Mouse (Mus musculus) midbrain, embryonic 13.5 days (tissue): ENCODE results near the gene Gm9945. TPM values are rescaled to one million over a fixed set of nuclear protein-coding genes. Genes with fewer than 3 reads are reported as not detected.

ENCODE experiments used
- ATAC-seq: fragments of 200-750 bp; cut with Nextera tagmentation; 2 replicates; pipeline ENCODE4 v1.8.0; 2017; ENCODE audit warnings: mild to moderate bottlenecking, moderate TSS enrichment, moderate library complexity
- H3K27ac ChIP-seq: fragments of 300-500 bp; sonication (generic); 2 replicates; pipeline ENCODE4 v1.5.1; 2015; ENCODE audit warnings: inconsistent platforms, mild to moderate bottlenecking, moderate library complexity
- H3K27me3 ChIP-seq: fragments of 300-500 bp; sonication (generic); 2 replicates; pipeline ENCODE4 v1.6.1; 2015; ENCODE audit warnings: mild to moderate bottlenecking, inconsistent platforms
- H3K36me3 ChIP-seq: fragments of 300-500 bp; sonication (generic); 2 replicates; pipeline ENCODE4 v1.6.1; 2015; ENCODE audit warnings: mild to moderate bottlenecking, inconsistent platforms
- H3K4me1 ChIP-seq: fragments of 300-500 bp; sonication (generic); replicated peaks from 2 replicates; pipeline ENCODE4 v1.6.1; 2015; ENCODE audit warnings: inconsistent platforms
- H3K4me2 ChIP-seq: fragments of 300-500 bp; sonication (generic); replicated peaks from 2 replicates; pipeline ENCODE4 v1.6.1; 2015; ENCODE audit warnings: moderate library complexity, mild to moderate bottlenecking, inconsistent platforms
- H3K4me3 ChIP-seq: fragments of 300-500 bp; sonication (generic); replicated peaks from 2 replicates; pipeline ENCODE4 v1.5.1; 2015; ENCODE audit warnings: mild to moderate bottlenecking, inconsistent platforms
- H3K9ac ChIP-seq: fragments of 300-500 bp; sonication (generic); replicated peaks from 2 replicates; pipeline ENCODE4 v1.6.1; 2015; ENCODE audit warnings: mild to moderate bottlenecking, inconsistent platforms
- H3K9me3 ChIP-seq: fragments of 300-500 bp; sonication (generic); 2 replicates; pipeline ENCODE4 v1.6.1; 2016; ENCODE audit warnings: mild to moderate bottlenecking, inconsistent platforms
- WGBS: fragments of 180-500 bp; shearing (Covaris S2); methylation state at CpG from one replicate; pipeline ENCODE4 v1.1.7; 2015; 5-methylcytosine and 5-hydroxymethylcytosine counted together
- polyA plus RNA-seq: library from polyadenylated mRNA; unstranded; fragments of >200 nt; fragmentation: Nextera tagmentation; extraction: Ambion mirVana; gene quantifications from 2 replicates; pipeline ENCODE4 v1.2.1, GENCODE M21; 2015

Gene Gm9945
- polyA plus RNA-seq, 1 experiment from 2014 or later = not detected

DNA sequence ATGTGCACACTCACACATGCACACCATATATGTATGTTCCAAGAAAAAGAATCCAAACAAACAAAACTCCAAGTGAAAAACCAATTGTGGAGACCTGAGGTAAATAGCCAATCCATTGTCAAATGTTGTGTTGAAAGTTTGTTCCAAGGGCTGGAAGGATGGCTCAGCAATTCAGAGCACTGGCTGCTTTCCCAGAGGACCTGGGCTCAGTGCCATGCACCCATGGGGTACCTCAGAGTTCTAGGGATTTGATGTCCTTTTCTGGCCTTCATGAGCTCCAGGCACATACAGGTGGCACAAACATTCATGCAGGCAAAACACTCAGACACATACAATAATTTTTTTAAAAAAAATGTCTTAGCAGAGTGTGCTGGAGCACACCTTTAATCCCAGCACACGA is 31.4 kb upstream of the Gm9945 start:
- no peaks in the 10 kb centered on the region for H3K4me1 ChIP-seq
- H3K9me3 ChIP-seq = no peaks in the 10 kb centered on the region
- no peaks in the 10 kb centered on the region for H3K27me3 ChIP-seq
- H3K9ac ChIP-seq = no peak overlapping the region
- no peak overlapping the region for H3K27ac ChIP-seq
- 79% methylated on average over 1 of the region's 1 CpGs for WGBS
- no peak overlapping the region for H3K4me3 ChIP-seq
- no peak overlapping the region for H3K4me2 ChIP-seq
- H3K36me3 ChIP-seq = no peaks in the 10 kb centered on the region
- ATAC-seq = no peak

DNA sequence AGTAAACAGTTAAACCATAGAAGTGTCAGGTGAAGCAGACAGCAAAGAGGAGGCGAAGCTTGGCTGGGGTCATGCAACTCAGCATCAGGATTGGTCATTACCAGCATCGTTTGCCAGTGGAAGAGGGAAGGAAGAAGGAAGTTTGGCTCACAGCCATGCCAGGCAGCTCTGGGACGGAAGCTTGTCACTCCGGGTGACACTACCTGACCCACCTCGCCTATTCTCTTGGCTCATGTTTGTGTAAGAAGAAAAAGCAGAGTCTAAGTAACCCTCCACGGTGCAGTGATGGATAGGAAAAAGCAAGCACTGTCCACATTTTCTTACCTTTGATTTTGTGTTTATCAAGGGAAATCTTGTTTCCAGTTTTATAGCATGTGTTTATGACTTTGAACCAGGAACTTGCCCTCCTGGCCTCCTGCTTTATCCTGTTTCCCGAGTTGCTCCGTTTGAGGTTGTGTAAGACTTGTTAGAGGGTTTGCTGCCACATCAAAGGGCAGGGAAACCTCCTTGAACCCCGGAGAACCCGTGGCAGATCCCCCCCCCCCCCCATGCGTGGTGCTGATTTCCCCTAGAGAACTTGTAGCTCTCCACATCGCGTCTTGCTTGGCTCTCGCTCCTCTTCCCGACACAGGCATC is 29.8 kb upstream of the Gm9945 start:
- H3K27me3 ChIP-seq = peaks cover 4% of the 10 kb centered on the region
- H3K4me3 ChIP-seq = no peak overlapping the region
- no peaks in the 10 kb centered on the region for H3K36me3 ChIP-seq
- H3K9ac ChIP-seq = no peak overlapping the region
- no peak overlapping the region for H3K27ac ChIP-seq
- no peaks in the 10 kb centered on the region for H3K9me3 ChIP-seq
- H3K4me2 ChIP-seq = no peak overlapping the region
- 68% methylated on average over 15 of the region's 15 CpGs for WGBS
- no peaks in the 10 kb centered on the region for H3K4me1 ChIP-seq
- ATAC-seq = no peak

GRCm38 (mm10) chr11:53451361-53451760 is 28.6 kb upstream of the Gm9945 start:
- Histone ChIP-seq H3K4me3 (no peak overlapping the region), H3K4me1 (no peaks in the 10 kb centered on the region), H3K27me3 (peaks cover 14% of the 10 kb centered on the region), H3K36me3 (no peaks in the 10 kb centered on the region), H3K27ac (no peak overlapping the region), H3K4me2 (no peak overlapping the region), H3K9me3 (no peaks in the 10 kb centered on the region), H3K9ac (no peak overlapping the region)
- ATAC-seq = no peak
- 79% methylated on average over 2 of the region's 2 CpGs for WGBS

DNA sequence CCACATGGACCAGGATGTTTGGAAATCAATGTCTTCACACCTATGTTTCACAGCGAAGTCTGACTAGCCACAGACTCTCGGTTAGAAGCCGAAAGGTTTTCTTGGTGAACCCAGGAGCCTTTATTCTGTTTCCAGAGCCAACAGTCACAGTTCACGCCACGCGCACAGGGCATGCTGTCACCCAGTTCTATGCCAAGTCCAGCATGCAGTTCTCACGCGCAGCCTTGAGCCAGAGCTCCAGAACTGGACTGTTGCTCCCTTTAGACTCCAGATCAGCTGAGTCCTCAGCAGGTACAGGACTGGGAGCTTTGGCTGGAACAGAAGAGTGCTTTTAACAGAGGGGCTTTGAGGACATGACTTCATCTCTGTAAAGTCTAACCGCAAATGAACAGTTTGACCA is 27.6 kb upstream of the Gm9945 start:
- peaks cover 24% of the 10 kb centered on the region for H3K27me3 ChIP-seq
- H3K9ac ChIP-seq = no peak overlapping the region
- H3K36me3 ChIP-seq = no peaks in the 10 kb centered on the region
- no peak overlapping the region for H3K4me3 ChIP-seq
- H3K9me3 ChIP-seq = no peaks in the 10 kb centered on the region
- no peak overlapping the region for H3K27ac ChIP-seq
- peaks cover 10% of the 10 kb centered on the region for H3K4me1 ChIP-seq
- ATAC-seq = no peak
- WGBS = 95% methylated on average over 9 of the region's 9 CpGs
- no peak overlapping the region for H3K4me2 ChIP-seq

GRCm38 (mm10) chr11:53453031-53453430 is 26.9 kb upstream of the Gm9945 start:
- H3K9me3 ChIP-seq = no peaks in the 10 kb centered on the region
- H3K27me3 ChIP-seq = peaks cover 31% of the 10 kb centered on the region
- H3K4me1 ChIP-seq = peaks cover 11% of the 10 kb centered on the region
- no peak for ATAC-seq
- H3K4me2 ChIP-seq = no peak overlapping the region
- WGBS = 88% methylated on average over 5 of the region's 5 CpGs
- no peak overlapping the region for H3K4me3 ChIP-seq
- H3K36me3 ChIP-seq = no peaks in the 10 kb centered on the region
- H3K27ac ChIP-seq = no peak overlapping the region
- no peak overlapping the region for H3K9ac ChIP-seq

- ATAC-seq = peak; percentile 71; the same call in 1 of the 2 replicates
- Histone ChIP-seq H3K9ac (peak within 1 kb of the TSS; percentile 63), H3K27me3 (peaks cover 65% of the 10 kb centered on the region), H3K4me3 (peak within 1 kb of the TSS; percentile 46), H3K4me2 (peak within 1 kb of the TSS; percentile 80), H3K27ac (no peak within 1 kb of the TSS), H3K36me3 (no peaks in the 10 kb centered on the region), H3K9me3 (no peaks in the 10 kb centered on the region), H3K4me1 (peaks cover 11% of the 10 kb centered on the region)
- 6% methylated on average over 42 of the region's 42 CpGs for WGBS
Observed at GRCm38 (mm10) chr11:53456474-53457371, 23.2 kb upstream of the Gm9945 start, which contains the start of the genes Gm10447 and Shroom1. Gene Gm10447, minus strand, starts transcription at chr11:53457110. Gene Shroom1, plus strand, starts transcription at chr11:53457205.

DNA sequence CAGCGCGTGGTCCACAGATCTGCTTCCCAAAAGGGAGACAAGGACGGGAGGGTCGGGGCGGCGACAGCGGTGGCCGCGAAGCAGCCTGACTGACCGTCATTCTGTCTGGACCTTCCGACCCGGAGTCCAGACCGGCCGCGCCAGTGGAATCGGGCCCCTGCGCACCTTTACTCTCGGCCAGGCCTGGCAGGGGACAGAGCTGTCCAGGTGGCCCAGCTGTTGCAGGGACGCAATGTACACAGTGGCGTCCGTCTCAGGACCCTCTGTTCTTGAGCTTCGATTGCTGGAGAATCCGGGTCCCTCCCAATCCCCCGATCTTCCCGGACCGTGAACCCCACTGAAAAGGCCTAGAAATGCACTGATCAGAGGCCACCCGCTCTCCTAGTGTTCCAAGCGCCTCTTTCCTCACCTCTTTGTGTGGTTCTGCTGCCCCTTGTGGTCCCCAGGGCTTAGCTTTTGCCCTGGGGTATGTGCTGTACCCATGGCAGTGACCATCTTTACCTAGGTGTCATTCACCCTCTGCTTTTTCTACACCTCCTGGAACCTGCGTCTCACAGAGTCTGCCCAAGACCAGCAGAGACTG is 22.5 kb upstream of the Gm9945 start:
- Histone ChIP-seq H3K4me3 (peak overlapping the region; percentile 46), H3K36me3 (no peaks in the 10 kb centered on the region), H3K4me1 (peaks cover 11% of the 10 kb centered on the region), H3K27ac (no peak overlapping the region), H3K4me2 (peak overlapping the region; percentile 80), H3K9ac (peak overlapping the region; percentile 63), H3K27me3 (peaks cover 72% of the 10 kb centered on the region), H3K9me3 (no peaks in the 10 kb centered on the region)
- WGBS = 3% methylated on average over 29 of the region's 29 CpGs
- peak; percentile 72; the same call in 1 of the 2 replicates for ATAC-seq

GRCm38 (mm10) chr11:53458996-53459395 is 21.0 kb upstream of the Gm9945 start:
- 64% methylated on average over 3 of the region's 3 CpGs for WGBS
- H3K27ac ChIP-seq = no peak overlapping the region
- H3K27me3 ChIP-seq = peaks cover 88% of the 10 kb centered on the region
- H3K36me3 ChIP-seq = no peaks in the 10 kb centered on the region
- H3K9ac ChIP-seq = no peak overlapping the region
- H3K4me1 ChIP-seq = peaks cover 21% of the 10 kb centered on the region
- H3K9me3 ChIP-seq = no peaks in the 10 kb centered on the region
- no peak for ATAC-seq
- H3K4me2 ChIP-seq = no peak overlapping the region
- H3K4me3 ChIP-seq = no peak overlapping the region

DNA sequence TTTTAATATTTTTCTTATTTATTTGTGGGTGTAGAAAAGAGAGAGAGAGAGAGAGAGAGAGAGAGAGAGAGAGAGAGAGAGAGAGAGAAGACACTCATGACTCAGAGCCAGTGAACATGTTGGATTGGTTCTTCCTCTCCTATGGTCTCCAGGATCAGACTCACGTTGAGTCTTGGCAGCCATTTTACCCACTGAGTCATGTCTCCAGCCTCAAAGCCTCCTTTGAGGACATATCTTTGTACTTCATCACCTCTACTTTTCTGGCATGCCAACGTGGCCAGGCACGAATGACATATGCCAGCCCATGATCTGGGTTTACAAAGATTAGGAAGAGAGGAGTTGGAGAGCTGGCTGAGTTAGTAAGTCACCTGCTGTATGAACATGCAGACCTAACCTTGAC is 19.8 kb upstream of the Gm9945 start:
- ATAC-seq = no peak
- H3K27ac ChIP-seq = no peak overlapping the region
- no peaks in the 10 kb centered on the region for H3K36me3 ChIP-seq
- no peak overlapping the region for H3K4me3 ChIP-seq
- WGBS = 84% methylated on average over 3 of the region's 3 CpGs
- H3K9me3 ChIP-seq = no peaks in the 10 kb centered on the region
- H3K9ac ChIP-seq = no peak overlapping the region
- H3K4me2 ChIP-seq = no peak overlapping the region
- H3K4me1 ChIP-seq = peaks cover 23% of the 10 kb centered on the region
- H3K27me3 ChIP-seq = peaks cover 96% of the 10 kb centered on the region

DNA sequence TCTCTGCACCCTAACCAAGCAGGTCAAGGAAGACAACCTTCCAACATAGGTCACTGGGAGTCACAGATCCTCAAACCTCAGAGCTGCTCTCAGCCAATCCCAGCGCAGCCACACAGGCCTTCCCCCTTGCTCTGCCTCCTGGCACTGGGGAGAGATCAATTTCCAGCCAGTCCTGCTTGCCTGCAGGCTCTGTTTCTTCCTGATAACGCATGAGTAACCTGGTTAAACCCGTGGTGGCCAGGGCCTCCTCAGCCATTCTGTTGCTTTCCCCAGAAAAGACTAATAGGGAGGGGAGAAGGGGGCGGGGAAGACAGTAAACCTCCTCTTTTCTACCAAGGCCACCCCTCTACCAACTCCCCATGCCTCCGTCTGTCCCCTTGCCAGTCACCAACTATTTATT is 18.2 kb upstream of the Gm9945 start:
- 19% methylated on average over 5 of the region's 5 CpGs for WGBS
- Histone ChIP-seq H3K27ac (no peak overlapping the region), H3K9me3 (no peaks in the 10 kb centered on the region), H3K4me3 (no peak overlapping the region), H3K4me2 (no peak overlapping the region), H3K27me3 (peaks cover 97% of the 10 kb centered on the region), H3K36me3 (no peaks in the 10 kb centered on the region), H3K4me1 (peaks cover 25% of the 10 kb centered on the region), H3K9ac (no peak overlapping the region)
- ATAC-seq = no peak

GRCm38 (mm10) chr11:53463551-53464424 is 16.2 kb upstream of the Gm9945 start:
- H3K27me3 ChIP-seq = peaks cover 96% of the 10 kb centered on the region
- peaks cover 20% of the 10 kb centered on the region for H3K4me1 ChIP-seq
- peak overlapping the region; percentile 56 for H3K9ac ChIP-seq
- H3K27ac ChIP-seq = no peak overlapping the region
- H3K4me3 ChIP-seq = peak overlapping the region; percentile 42
- H3K36me3 ChIP-seq = no peaks in the 10 kb centered on the region
- H3K4me2 ChIP-seq = peak overlapping the region; percentile 72
- 6% methylated on average over 55 of the region's 55 CpGs for WGBS
- no peaks in the 10 kb centered on the region for H3K9me3 ChIP-seq
- peak; percentile 27; the same call in 1 of the 2 replicates for ATAC-seq
